Mouse (Mus musculus): ENCODE data around the gene Galnt12. TPM values are rescaled to one million over a fixed set of nuclear protein-coding genes. Genes with fewer than 3 reads are reported as not detected.

Galnt12 gene
- total RNA-seq, 1 experiment from 2014 or later, result 5.0 TPM

DNA sequence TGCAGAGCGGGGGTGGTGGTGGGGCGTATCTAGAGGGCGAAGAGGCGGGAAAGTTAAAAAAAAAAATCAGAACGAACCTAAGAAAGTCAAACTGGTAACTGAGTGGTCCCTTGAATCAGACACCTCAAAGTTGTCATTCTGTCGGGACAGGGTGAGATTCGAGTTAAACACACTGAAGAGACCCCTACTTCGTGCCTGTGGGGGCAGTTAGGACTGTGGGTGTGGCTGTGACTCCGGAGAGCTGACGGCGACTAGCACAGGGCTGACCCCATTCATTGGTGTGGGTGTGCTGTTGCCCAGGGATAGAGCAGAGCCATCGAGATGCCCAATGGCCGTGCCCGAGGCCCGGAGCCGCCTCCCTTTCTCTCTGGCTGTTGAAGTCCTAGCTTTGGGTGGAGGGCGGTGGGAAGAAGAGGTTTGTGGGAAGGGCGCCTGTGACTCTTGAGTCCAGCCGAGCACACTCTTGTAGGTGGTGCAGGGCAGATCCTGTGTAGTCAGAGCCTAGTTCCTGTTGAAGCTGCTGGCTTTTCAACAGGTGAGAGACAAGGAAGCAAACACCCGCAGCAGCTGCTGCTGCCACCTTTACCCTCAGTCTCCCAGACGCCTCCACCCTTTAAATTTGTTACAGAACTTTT, 795 bp downstream of the Galnt12 start:
- ATAC-seq (replicated peaks; ENCODE audit: insufficient number of reproducible peaks, low FRiP score, low TSS enrichment, poor library complexity, severe bottlenecking), result no peak

- ATAC-seq (replicated peaks; ENCODE audit: insufficient number of reproducible peaks, low FRiP score, low TSS enrichment, poor library complexity, severe bottlenecking), result no peak
Measured at GRCm38 (mm10) chr4:47093161-47093560, 1.5 kb downstream of the Galnt12 start.

- ATAC-seq (replicated peaks; ENCODE audit: insufficient number of reproducible peaks, low FRiP score, low TSS enrichment, poor library complexity, severe bottlenecking), result no peak
Measured at GRCm38 (mm10) chr4:47093647-47094046, 1.9 kb downstream of the Galnt12 start.

DNA sequence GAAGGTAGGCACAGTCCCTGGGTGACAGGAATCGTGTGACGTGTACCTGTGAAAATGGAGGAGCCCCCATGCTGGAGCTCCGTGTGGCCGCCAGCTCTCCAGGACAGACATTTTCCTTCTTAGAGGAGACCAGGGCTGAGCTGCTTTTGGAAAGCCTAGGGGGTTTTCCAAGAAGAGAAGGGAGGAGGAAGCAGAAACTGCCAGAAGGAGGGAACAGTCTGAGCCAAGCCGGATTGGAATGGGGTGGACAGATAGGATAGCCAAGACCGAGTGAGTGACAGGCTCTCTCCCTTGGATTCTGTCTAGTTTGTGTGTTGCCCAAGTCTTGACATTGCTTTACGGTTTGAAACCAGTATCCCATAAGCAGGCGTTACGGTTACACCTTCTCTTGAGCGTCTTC, 11.9 kb downstream of the Galnt12 start:
- no peak for ATAC-seq (replicated peaks; ENCODE audit: insufficient number of reproducible peaks, low FRiP score, low TSS enrichment, poor library complexity, severe bottlenecking)

- no peak for ATAC-seq (replicated peaks; ENCODE audit: insufficient number of reproducible peaks, low FRiP score, low TSS enrichment, poor library complexity, severe bottlenecking)
Measured at GRCm38 (mm10) chr4:47111885-47112284, 20.2 kb downstream of the Galnt12 start.

DNA sequence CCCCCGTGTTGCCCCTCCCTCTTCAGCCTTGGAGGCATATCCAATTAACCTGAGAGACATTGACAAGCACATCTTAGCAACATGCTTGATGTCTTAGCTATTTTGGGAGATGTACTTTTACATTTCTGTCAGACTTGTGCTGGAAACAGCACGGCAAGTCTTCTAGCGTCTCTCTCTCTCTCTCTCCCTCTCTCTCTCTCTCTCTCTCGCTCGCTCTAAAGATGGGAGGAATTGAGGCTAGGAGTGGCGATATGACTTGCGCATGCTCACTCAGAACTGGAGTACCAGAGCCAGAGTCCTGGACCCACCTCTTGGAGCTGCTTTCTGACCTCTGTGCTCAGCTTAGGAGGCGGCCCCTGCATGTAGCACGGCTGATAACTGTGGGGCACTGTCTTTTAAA, 20.9 kb downstream of the Galnt12 start:
- ATAC-seq (replicated peaks; ENCODE audit: insufficient number of reproducible peaks, low FRiP score, low TSS enrichment, poor library complexity, severe bottlenecking), result no peak

GRCm38 (mm10) chr4:47122051-47122706, 30.5 kb downstream of the Galnt12 start:
- ATAC-seq (replicated peaks; ENCODE audit: insufficient number of reproducible peaks, low FRiP score, low TSS enrichment, poor library complexity, severe bottlenecking), result no peak

DNA sequence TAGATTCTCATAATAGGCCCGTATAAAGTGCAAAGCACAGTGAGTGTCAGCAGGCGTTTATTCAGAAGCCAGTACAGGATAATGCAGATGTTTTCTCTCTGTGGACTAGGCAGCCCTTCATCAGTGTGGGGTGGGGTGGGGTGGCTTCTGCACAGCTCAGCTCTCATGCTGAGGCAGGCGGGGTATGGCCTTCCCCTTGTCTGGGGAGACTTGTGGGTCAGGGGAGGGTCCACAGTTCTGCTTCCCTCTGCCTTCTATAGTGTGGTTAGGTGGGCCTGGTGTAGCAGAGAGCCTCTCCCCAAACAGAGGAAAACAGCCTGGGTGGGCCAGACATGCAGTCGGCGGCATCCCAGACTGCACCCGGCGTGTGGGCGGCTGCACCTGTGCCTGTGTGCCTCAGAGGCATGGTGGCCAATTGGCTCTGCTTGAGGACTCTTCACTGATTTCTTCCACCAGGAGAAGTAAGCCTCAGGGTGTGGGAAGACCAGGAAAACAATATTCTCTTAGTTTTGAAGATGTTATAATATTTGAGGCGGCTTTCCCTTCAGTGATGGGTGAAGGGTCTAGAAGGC, 32.5 kb downstream of the Galnt12 start:
- no peak for ATAC-seq (replicated peaks; ENCODE audit: insufficient number of reproducible peaks, low FRiP score, low TSS enrichment, poor library complexity, severe bottlenecking)

DNA sequence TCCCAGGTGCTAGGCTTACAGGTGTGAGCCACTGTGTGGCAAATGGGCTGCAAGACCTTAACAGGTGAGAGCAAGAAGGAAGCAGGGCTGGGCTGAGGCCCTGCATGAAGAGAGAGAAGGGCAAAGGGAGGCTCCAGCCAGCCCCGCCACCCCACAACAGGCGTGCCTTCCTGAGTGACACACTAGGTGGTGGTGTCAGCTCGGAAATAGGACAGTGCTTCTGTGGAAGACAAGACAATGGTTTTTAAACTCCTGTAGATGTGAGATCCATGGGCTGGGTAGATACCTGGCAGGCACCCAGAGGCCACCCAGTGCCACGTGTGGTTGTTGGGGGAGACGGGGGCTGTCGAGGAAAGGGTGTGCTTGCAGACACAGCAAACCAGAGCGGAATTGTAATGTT, 36.8 kb downstream of the Galnt12 start:
- no peak for ATAC-seq (replicated peaks; ENCODE audit: insufficient number of reproducible peaks, low FRiP score, low TSS enrichment, poor library complexity, severe bottlenecking)

DNA sequence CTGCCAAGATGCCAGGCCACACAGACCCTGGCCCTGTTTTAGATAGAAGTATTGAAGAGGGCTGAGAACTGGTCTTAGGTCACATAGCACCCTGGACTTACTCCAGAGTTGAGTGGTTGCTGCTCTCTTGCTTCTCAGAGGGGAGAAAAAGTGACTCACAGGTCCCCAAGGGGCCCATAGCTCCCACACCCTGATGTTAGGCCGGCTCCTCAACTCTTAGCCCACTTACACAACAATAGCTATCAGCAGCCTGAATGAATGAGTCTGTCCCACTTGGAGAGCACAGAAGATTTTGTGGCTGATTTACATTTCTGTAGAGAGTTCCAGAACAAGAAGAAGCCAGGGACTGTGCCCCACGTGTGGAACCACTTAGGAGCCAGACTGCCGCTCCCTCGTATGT, 37.9 kb downstream of the Galnt12 start:
- ATAC-seq (replicated peaks; ENCODE audit: insufficient number of reproducible peaks, low FRiP score, low TSS enrichment, poor library complexity, severe bottlenecking), result no peak

- ATAC-seq (replicated peaks; ENCODE audit: insufficient number of reproducible peaks, low FRiP score, low TSS enrichment, poor library complexity, severe bottlenecking), result no peak
Measured at GRCm38 (mm10) chr4:47130111-47131050, 38.7 kb downstream of the Galnt12 start.

GRCm38 (mm10) chr4:47131931-47132330, 40.2 kb downstream of the Galnt12 start:
- ATAC-seq (replicated peaks; ENCODE audit: insufficient number of reproducible peaks, low FRiP score, low TSS enrichment, poor library complexity, severe bottlenecking), result no peak

GRCm38 (mm10) chr4:47132413-47132812, 40.7 kb downstream of the Galnt12 start:
- ATAC-seq (replicated peaks; ENCODE audit: insufficient number of reproducible peaks, low FRiP score, low TSS enrichment, poor library complexity, severe bottlenecking), result no peak

DNA sequence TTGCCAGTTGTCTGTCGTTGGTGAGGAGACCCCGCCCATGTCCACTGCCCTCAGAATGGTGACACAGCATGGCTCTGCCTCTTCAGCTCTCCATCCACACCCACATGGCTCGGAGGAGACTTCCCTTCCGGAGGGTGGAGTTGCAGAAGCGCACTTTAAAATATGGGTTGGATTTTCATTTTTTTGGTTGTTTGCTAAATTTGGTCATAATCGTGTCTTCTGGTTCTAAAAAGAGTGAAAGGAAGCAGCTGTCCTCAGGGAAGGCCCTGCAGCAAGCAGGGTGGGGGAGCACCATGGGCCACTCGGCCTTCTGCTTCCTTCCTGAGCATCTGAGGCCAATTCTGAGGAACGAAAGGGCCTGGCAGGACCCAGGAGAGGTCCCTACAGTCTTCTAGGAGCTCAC, 45.0 kb downstream of the Galnt12 start:
- no peak for ATAC-seq (replicated peaks; ENCODE audit: insufficient number of reproducible peaks, low FRiP score, low TSS enrichment, poor library complexity, severe bottlenecking)

DNA sequence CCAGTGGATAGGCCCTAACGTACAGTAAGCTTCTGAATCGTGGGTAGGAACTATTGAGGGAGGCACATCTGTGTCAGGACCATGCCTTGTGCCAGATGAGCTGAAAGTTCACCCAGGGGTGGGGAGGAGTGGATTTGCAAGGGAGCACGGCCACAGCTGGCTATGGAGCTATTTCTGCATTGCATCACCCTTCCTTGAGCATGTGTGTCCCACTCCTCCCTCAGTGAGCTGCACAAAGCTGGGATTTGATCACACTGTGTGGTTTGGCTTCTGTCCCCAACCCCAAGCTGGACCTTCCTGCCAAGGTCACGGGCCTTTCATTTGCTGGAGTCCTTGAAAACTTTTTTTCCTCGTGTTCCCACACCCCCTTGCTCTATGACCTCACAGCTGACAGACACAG, 45.8 kb downstream of the Galnt12 start:
- ATAC-seq (replicated peaks; ENCODE audit: insufficient number of reproducible peaks, low FRiP score, low TSS enrichment, poor library complexity, severe bottlenecking), result no peak

GRCm38 (mm10) chr4:47138411-47138810, 46.7 kb downstream of the Galnt12 start:
- no peak for ATAC-seq (replicated peaks; ENCODE audit: insufficient number of reproducible peaks, low FRiP score, low TSS enrichment, poor library complexity, severe bottlenecking)

- ATAC-seq (replicated peaks; ENCODE audit: insufficient number of reproducible peaks, low FRiP score, low TSS enrichment, poor library complexity, severe bottlenecking), result no peak
Measured at GRCm38 (mm10) chr4:47138967-47139777, 47.5 kb downstream of the Galnt12 start.

DNA sequence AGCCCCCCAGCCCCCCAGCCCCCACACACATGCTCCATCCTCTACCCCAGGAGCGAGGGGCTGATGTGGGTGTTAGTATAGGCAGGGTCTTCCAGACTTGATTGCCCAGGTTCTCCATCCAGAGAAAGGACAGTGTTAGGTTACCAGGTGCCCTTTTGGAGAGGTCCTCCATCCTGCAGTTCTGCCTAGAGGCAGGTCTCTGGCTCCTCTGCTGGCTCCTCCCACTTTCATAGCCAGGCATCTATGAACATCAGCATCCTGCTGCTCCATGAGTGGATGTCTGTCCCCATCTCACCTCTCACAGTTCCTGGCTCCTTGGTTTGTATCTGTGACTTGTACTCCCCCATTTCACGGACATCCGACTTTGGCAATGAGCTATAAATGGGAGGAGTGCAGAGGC, 48.6 kb downstream of the Galnt12 start:
- no peak for ATAC-seq (replicated peaks; ENCODE audit: insufficient number of reproducible peaks, low FRiP score, low TSS enrichment, poor library complexity, severe bottlenecking)
